Mouse (Mus musculus) forebrain, embryonic 14.5 days (tissue): ENCODE measurements around the gene Gkn3. TPM values are rescaled to one million over a fixed set of nuclear protein-coding genes. Genes with fewer than 3 reads are reported as not detected.

Source experiments
- polyA plus RNA-seq: library from polyadenylated mRNA; unstranded; fragments of >200 nt; fragmentation: Nextera tagmentation; extraction: Ambion mirVana; gene quantifications from 2 replicates; pipeline ENCODE4 v1.2.1, GENCODE M21; 2014

Gkn3 gene
- polyA plus RNA-seq, 1 experiment from 2014 or later = 0.42 TPM

Other genes starting within 250 kb of the Gkn3 start
- gene Antxr1, start 53.1 kb downstream of the Gkn3 start, polyA plus RNA-seq = 1.9 and 2.3 TPM in 2 replicates
- not detected in 2 replicates for gene Gkn1, start 38.0 kb downstream of the Gkn3 start, polyA plus RNA-seq
- not detected in 2 replicates for gene Gkn2, start 15.6 kb downstream of the Gkn3 start, polyA plus RNA-seq
- gene Bmp10, start 40.1 kb upstream of the Gkn3 start, polyA plus RNA-seq = not detected in 2 replicates
- gene Arhgap25, start 144.3 kb upstream of the Gkn3 start, polyA plus RNA-seq = 1.2 and 2.2 TPM in 2 replicates
- 3.1 and 3.2 TPM in 2 replicates for gene Prokr1, start 201.8 kb upstream of the Gkn3 start, polyA plus RNA-seq